Mouse (Mus musculus) thymus, adult 18-20 months (tissue): ENCODE data around the gene Xpo1.
A peak's percentile ranks its signal among the peaks of the same experiment; 100 is the strongest.
"Not testable (repeated sequence)": the region's sequence is repeated elsewhere in the genome, so short reads cannot be mapped to it uniquely, and the experiment has no call there.

Source experiments
- DNase-seq, 2 experiments: peaks; one replicate each; pipeline ENCODE4 v3.0.0; 2022; ENCODE audit warnings: mixed read lengths in 2 of 2

Gene Xpo1

DNA sequence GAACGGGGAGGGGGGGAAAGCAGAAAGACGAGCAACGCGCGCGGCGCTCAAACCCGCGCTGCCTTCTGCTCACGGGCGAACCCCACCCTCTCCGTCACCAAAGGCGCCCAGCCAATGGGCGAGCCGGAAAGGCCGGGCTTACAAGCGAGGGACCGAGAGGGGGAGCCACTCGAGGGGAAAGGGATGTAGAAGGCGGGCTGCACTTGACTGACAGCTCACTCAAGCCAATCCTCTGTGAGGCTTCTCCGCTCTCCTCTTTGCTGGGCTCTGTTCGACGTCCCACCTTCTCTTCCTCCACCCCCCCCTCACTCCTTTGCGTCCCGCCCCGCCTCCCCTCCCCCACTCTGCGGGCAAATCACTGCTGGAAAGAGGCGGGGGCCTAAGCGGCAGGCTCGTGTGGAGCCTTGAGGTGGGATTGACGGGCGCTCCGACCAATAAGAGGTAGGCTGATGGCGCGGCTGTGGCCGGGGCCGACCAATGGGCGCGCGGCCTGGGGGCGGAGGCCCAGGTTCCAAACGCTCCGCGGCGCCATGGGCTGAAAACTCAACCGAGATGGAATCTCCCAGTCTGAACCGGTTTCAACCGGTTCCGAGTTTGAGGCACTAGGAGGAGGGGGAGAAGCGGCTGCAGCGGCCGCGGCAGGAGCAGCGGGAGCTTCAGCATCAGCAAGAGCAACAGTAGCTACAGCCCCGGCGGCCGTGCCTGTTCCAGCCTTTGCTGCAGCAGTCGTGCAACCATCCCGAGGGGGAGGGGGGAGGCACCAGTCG is at the start of gene Xpo1:
TSS of gene Xpo1 (plus strand) at position 615 of the 767 bp plus-strand sequence.
- DNase-seq: peak; percentile 99

DNA sequence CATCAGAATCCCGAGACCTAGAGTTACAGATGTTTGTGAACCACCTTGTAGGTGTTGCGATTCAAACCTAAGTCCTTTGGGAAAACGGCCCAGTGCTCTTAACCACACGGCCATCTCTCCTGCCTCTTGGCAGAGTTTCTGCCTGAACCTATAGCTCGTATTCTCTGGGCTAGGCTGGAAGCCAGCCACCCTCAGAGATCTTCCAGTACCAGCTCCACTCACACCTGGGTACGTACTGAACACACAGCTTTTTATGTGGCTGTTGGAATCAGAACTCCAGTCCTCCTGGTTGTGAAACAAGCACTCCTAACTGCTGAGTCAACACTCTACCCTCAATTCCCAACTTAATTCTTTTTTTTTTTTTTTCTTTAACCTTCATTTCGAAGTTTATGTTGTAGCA is 46.1 kb upstream of the Xpo1 start:
- no peak for DNase-seq

DNA sequence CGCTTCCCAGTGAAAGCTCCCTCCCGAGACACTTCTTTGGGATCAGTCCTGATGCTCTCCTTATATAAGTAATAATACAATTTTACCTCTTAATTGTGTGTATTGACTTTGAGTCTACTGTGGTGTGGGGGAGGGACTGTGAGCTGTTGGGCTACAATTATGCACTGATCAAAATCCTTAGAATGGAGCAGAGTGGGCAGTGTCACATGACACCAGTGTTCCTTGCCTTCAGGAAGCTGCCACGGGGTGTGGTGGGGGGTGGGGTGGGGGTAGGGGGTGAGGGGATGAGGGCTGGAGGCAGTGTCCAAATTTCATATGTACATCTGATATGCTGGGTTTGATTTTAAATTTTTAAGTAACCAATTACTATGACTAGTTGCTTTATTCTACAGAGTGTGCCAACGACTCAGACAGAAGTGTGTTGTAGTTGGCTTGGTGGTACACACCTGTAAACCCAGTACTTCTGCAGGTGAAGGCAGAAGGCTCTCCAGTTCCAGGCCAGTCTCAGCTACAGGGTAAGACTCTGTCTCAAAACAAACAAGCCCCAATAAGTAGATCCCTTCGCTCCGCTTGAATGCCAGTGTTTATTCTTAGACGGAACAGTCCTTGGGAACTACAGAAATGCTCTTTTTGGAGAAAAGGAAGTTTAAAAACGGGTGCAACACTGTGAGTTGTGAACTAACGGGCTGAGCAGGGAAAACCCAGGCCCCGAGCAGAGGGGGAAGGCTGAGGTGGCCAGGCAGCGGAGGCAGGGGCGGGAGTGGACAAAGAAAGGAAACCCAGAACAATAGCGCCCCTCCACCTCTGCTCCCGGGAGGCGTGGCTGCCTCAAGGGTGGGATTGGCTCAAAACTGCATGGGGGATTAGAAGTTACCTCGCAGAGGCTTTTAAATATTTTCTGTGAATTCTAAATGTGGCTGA is 45.0 kb upstream of the Xpo1 start:
- no peak for DNase-seq

DNA sequence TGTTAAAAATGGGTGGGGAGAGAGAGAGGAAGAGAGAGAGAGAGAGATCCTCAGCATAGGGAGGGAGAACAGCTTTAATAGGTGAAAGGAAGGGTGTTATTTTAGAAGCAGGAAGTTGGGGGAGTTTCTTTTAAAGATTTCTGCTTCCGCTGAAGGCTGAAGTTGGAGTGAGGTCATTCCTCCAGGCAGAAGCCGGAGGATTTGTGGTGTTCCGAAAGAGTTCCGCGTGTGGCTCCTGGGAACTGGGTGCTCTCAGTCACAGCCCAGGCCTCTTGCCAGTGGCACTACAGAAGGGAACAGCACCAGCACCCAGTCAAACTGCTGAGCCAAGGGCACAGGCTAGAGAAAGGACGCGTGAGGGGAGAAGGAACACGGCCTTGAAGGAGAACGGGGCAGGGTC is 38.4 kb upstream of the Xpo1 start:
- DNase-seq: no peak

DNA sequence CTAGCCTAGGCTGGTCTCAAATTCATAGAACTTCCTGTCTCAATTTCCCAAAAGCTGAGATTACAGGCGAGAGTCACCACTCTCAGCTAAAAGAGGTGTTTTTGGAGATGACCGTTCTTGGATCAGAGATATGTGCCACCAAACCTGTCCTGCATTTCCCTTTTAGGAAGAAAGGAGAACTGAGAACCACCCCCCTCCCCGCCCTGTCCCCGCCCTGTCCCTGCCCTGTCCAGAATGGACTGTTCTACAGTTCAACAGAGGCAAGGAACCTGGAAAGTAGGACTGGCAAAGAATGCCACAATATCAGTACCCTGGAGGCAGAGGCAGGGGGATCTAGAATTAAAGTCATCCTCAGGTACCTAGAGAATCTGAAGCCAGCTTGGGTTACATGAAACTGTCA is 19.8 kb upstream of the Xpo1 start:
- no peak for DNase-seq

DNA sequence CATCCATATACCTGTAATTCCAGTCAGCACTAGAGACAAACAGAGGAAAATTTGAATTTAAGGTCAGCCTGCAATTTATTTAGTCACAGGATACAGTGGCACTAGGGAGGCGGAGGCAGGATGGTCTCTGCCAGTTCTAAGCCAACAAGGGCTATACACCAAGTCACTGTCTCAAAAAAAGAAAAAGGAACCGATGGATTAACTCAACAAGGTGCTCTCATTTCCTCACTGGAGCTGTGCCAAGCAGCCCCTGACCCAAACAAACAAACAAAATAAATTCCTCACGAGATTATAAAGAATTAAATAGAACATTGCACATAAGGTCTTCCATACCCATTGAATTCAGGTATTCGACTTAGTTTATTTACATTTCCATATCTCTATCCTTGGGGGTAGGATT is 1.9 kb upstream of the Xpo1 start:
- no peak for DNase-seq

DNA sequence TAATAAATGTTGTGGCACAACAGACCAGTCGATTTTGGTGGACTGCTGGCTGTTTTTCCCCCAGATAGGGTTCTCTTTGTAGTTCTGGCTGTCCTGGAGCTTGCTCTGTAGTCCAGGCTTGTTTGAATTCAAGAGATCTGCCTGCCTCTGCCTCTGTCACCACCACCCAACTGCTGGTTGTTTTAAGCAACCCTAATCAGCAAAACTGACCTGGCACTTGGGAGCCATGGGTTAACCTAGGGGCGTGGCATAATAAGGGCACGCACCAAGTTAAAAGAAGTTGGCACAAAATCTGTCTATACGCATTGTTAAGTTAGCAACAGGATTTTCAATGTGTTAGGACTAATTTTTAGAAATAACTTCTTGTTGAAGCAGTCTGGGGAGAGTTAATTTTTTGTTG is 1.3 kb upstream of the Xpo1 start:
- DNase-seq: no peak

DNA sequence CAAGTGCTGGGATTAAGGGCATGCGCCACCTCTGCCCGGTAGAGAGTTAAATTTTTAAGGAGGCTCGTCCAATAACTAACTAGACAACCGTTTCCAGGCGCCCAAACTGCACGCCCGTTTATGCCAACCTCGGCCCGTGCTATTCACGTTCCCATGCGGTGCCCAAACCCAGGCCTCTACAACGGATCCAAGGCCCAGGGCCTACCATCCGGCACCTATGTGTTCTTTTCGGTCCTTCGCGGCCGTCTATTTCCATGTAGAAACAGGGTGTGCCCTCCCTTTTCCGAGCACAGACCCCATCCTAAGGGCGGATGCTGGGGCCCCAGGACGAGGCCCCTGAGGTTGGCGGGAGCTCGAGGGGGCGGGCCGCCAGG is 801 bp upstream of the Xpo1 start:
- no peak for DNase-seq

DNA sequence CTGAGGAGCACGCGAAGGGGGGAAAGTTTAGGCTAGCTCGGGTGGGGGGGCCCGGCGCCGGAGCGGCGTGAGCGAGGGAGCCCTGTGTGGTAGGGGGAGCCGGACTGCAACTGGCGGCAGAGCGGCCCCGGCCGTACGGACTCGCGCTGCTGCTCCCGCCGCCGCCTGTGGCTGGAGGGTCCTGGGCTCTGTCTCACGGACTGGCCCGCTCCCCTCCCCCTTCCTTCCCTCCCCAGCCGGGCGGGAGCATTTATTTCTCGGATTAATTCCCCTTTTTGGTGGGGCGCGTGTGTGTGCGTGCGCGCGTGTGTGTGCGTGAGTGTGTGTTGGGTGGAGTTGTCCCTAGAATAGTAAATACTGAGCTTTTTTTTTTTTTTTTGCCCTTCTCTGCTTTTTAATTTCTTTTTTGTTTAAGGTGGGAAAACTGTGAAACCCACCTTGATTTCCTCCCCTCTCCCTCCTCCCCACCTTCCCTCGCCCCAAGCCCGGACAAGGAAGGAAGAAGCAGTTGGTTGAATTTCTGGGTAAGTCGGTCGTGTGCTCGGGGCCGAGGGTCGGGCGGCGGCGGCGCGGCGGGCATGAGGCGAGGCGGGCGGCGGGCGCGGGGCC is 457 bp downstream of the Xpo1 start:
- DNase-seq: no peak

DNA sequence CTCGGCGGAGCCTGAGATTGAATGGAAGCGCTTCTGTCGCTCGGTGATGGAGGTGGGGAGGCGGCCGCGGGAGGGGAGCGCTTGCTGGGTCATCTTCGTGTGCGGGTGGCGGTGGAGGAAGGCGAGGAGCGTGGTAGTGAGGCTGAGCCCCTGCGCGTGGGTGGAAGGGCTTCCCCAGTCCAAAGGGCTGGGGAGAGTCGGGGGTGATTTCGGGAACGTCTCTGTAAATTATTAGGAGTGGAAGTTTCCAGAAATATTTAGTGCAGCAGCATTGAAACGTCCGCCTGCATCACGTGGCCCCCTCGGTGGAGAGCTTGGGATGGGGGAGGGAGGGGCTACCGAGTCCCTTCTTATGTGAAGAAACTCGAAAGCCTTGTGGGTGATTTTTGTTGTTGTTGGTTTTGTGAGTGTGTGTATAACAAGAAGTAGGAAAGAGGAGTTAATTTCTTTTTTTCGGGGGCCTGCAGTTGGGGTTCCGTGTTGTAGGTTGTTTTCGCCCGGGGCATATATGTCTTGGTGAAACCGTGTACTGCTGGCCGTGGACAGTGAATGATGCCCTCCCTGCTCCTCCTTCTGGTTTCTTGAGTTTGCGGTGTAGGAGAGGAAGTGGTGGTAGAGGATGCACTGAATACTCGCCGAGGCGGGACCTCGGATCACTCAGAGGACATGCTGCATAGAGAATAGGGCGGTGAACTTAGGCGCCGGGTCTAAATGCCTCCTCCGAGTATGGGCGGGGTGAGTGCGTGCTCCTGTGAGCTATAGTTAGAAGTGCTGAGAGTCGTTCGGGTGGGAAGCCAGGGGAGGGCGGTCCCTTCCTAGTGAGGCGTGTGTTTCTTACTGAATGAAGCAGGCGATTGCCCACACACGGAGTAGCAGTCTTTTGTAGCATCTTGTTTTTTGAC is 1.2 kb downstream of the Xpo1 start:
- DNase-seq: peak; percentile 69 to 80

DNA sequence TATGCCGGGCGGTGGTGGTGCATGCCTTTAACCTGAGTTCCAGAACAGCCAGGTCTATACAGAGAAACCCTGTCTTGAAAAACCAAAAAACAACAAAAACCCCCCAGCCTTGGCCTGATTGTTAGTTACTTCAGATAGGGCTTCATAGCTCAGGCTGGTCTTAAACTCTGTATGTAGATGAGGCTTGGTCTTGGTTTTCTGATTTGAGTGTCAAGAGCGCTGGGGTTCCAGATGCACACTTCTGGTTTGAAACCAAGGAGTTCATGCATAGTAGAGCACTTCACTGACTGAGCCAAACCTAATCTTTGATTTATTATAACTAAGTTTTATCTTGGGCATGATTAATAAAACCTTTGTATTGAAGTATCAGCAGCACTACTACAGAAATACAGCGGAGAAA is 3.2 kb downstream of the Xpo1 start:
- DNase-seq: no peak

DNA sequence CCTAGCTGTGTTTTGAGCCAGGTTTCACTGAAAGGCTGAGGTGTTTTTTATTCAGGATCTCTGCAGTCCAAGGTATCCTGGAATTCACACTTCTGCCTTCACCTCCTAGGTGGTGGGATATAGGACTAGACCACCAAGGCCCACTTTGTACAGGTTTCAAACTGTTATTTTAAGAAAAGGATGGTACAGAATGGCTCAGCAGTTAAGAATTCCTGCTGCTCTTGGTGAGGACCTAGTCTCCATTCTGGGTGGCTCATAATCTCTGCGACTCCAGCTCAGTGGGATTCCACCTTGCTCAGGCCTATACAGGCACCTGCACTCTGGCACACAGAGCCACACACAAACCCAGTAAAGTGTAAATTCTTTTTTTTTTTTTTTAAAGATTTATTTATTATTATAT is 3.6 kb downstream of the Xpo1 start:
- no peak for DNase-seq

DNA sequence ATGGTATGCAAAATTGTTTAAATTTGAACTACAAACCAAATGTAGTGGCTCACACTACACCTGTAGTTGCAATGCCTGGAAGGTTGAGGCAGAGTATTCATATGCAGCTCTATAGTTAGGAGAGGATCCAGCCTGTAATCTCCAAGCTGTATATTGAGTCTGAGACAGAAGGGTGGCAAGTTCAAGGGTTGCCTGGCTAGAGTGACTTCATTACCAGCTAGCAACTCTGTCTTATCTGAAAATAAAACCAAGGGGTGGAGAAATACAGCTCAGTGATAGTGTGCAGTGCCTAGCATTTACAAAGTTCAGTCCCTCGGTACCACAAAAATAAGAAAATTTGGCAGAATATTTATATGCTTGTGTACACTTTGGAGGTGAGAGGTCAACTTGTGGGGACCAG is 4.3 kb downstream of the Xpo1 start:
- DNase-seq: no peak

DNA sequence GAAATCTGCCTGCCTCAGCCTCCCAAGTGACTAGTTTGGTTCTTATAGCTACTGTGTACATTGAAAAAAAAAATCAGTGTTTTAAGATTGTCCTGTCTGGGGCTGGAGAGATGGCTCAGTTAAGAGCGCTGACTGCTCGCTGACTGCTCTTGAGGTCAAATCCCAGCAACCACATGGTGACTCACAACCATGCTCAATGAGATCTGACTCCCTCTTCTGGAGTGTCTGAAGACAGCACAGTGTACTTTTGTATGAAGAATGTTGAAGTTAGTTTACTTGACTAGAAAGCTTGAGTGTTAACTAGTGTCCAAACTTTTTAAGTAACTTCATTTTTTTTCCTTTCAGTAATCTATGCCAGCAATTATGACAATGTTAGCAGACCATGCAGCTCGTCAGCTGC is 5.6 kb downstream of the Xpo1 start:
- no peak for DNase-seq

DNA sequence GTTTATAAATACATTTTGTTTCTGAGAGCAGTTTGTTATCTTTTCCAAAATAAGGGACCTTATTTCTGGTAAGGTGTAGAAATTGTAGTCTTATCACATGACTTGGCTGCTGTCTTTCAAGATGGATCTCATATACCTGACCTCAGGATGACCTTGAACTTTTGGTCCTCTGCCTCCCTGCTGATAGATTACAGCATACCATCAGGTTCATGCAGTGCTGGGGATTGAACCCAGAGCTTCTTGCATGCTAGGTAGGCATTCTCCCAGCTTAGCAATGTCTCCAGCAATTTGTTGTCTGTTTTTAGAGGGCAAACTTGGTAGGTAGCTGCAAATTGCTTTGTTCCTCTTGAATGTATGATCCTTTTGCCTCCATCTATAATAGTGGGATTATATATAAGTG is 9.1 kb downstream of the Xpo1 start:
- no peak for DNase-seq

DNA sequence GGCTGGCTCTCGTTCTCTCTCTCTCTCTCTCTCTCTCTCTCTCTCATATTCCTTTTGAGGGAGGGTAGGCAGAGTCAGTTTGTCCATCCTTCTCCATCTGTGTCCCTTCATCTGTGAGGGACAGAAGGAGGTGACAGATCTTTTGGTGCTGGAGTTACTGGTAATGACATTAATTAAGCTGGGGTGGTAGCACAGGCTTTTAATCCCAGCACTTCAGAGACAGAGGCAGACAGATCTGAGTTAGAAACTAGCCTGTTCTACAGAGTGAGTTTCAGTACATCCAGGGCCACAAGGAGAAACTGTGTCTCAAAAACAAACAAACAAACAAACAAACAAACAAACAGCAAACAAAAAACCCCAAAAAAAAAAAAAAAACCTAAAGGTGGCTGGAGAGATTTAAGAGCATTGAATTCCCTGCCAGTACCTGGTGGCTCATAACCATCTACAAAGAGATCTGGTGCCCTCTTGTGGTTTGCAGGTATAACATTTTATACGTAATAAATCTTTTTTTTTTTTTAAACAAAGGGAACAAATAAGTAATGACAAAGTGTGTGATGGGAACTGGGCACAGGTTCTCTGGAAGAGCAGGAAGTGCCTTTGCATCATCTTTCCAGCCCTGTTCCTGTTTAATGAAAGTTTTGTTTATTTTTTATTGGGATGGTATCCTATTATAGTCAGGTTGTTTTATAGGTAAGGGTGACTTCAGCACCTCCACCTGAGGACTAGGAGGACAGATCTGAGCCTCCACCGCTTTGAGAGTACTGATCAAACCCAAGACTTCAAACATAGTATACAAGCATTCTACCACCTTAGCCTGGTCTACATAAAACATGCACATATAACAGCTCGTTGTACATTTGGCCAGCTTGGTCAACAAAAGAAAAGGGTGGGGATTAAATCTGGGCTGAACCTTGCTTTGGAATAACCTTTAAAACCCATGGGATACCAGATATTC is 16.2 kb downstream of the Xpo1 start:
- DNase-seq: no peak

DNA sequence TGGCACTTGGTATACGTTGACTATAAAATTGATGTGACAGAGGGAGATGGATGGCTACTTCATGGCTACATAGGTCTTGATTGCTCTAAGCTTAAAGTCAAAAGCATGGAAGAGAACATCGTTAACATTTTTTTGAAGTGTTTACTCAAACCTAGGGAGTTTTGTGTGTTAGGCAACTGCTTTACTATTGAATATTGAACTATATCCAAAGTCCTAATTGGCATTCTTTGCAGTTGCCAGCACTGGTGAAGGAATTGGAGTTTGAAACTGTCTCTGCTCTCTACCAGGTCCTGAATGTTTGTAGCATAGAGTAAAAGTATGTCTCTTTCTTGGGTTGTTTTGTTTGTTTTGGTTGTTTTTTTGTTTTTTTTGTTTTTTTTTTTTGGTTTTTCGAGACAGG is 19.9 kb downstream of the Xpo1 start:
- DNase-seq: no peak

DNA sequence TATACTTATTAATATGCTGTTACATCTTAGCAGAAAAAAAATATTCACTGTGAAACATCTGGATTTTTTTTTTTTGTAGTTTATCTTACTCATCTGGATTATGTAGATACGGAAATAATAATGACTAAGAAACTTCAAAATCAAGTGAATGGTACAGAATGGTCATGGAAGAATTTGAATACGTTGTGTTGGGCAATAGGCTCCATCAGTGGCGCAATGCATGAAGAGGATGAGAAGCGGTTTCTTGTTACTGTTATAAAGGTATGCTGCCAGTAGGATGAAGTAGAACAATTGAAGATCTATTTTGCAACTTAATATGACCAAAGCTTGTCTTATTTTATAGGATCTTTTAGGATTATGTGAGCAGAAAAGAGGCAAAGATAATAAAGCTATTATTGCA is 28.6 kb downstream of the Xpo1 start:
- DNase-seq: no peak

DNA sequence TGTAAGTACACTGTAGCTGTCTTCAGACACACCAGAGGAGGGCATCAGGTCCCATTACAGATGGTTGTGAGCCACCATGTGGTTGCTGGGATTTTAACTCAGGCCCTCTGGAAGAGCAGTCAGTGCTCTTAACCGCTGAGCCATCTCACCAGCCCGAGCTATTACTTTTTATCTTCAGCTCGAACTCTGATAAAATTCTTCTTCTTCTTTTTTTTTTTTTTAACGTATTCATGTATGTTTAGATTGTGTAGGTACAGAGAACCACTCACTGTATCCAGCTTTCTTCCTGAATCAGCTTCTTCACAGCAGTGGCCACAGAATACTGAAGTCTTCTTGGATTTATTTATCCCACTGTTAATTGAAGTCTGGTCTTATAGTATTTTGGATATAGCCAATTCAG is 33.0 kb downstream of the Xpo1 start:
- DNase-seq: not testable (repeated sequence)

DNA sequence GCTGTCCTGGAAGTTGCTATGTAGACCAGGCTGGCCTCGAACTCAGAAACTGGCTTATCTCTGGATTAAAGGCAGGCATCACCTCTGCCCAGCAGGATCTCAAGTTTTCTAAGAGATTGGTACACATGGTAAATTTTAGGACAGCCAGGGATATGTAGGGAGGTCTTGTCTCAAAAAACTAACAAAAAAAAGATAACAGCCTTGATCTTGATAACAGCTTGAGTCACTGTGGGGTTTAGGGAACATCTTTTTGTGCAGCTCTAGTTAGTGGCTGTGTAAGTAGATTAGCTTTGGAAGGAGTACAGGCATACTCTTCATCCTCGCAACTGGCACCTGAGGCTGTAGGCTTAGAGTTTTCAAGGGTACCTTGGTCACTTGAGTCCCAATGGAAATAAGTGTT is 41.5 kb downstream of the Xpo1 start:
- DNase-seq: no peak

DNA sequence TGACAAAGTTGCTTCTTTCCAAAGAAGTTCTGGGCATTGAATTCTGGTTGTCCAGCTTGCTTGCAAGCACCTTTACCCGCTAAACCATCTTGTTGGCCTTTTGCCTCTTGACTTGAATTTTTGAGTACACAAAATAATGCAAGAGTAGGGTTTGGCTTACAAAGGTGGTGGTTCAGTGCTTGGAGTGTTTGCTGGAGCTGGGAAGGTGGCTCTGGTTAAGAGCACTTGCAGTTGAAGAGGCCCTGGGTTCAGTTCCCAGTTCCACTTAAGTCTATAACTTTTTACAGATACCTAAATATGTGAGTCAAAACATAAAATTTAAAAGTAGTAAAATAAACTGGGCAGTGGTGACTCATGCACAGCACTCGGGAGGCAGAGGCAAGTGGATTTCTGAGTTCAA is 42.5 kb downstream of the Xpo1 start:
- no peak for DNase-seq

DNA sequence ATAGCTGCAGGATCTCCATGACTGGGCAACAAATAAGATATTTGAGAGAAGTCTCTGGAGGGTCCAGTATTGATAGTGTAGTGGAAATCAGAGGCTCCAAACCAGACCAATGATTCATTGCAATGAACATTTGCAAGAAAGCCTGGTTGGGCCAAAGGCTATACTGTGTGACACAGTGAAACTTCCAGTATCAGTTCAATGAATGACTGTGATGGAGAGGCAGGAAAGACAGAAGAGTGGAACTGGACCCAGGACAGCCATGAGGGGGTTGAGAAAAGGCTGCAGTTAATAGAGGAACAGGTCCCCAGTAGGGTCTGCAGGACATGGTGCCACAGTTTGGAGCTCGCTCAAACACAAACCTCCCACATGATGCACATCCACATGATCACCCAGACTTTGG is 44.1 kb downstream of the Xpo1 start:
- DNase-seq: no peak
